Mouse (Mus musculus) myocyte (in vitro differentiated cells): Measurements from ENCODE around the gene Gm5678. TPM values are rescaled to one million over a fixed set of nuclear protein-coding genes. Genes with fewer than 3 reads are reported as not detected.
"Not testable (repeated sequence)": the region's sequence is repeated elsewhere in the genome, so short reads cannot be mapped to it uniquely, and the experiment has no call there.

ENCODE experiments used
- H3K27me3 ChIP-seq: one replicate; pipeline ENCODE4 v1.6.1; 2011; ENCODE audit not compliant: control insufficient read depth, insufficient read depth, insufficient read length
- H3K36me3 ChIP-seq: one replicate; pipeline ENCODE4 v1.6.1; 2011; ENCODE audit not compliant: control insufficient read depth, insufficient read depth
- H3K4me2 ChIP-seq: one replicate; pipeline ENCODE4 v1.6.1; 2011; ENCODE audit warnings: low read depth, control low read depth
- H3K4me3 ChIP-seq: one replicate; pipeline ENCODE4 v1.5.1; 2011; ENCODE audit warnings: mild to moderate bottlenecking, control low read depth, moderate library complexity
- H3K79me2 ChIP-seq: one replicate; pipeline ENCODE4 v1.6.1; 2011; ENCODE audit not compliant: control insufficient read depth, insufficient read depth
- H3ac ChIP-seq: one replicate; pipeline ENCODE4 v1.6.1; 2011; ENCODE audit not compliant: control insufficient read depth, insufficient read length
- CEBPB ChIP-seq: IDR thresholded peaks from 2 replicates; pipeline ENCODE4 v1.6.1; 2011; ENCODE audit warnings: mild to moderate bottlenecking, moderate library complexity; ENCODE audit not compliant: poor library complexity, insufficient read depth, severe bottlenecking
- E2F4 ChIP-seq: IDR thresholded peaks from one replicate; pipeline ENCODE4 v1.6.1; 2011; ENCODE audit warnings: mild to moderate bottlenecking, control low read depth, moderate library complexity; ENCODE audit not compliant: insufficient read depth
- MAX ChIP-seq: IDR thresholded peaks from one replicate; pipeline ENCODE4 v1.6.1; 2011; ENCODE audit warnings: low read depth, mild to moderate bottlenecking, control low read depth
- MYOD1 ChIP-seq, 3 experiments: IDR thresholded peaks; one replicate each; pipeline ENCODE4 v1.6.1; 2011; ENCODE audit warnings: control low read depth in 2 of 3, low read depth in 2 of 3, mild to moderate bottlenecking in 2 of 3, moderate library complexity in 1 of 3; ENCODE audit not compliant: insufficient read length in 2 of 3, control insufficient read depth in 1 of 3
- MYOG ChIP-seq, 3 experiments: IDR thresholded peaks; one replicate each; pipeline ENCODE4 v1.6.1; 2011; ENCODE audit warnings: control low read depth in 2 of 3, low read depth in 2 of 3, mild to moderate bottlenecking in 2 of 3; ENCODE audit not compliant: insufficient read length in 2 of 3, control insufficient read depth in 1 of 3, insufficient read depth in 1 of 3
- POLR2A ChIP-seq: IDR thresholded peaks from one replicate; pipeline ENCODE4 v1.6.1; 2011; ENCODE audit warnings: low read depth, mild to moderate bottlenecking, control low read depth, moderate library complexity; ENCODE audit not compliant: insufficient read length
- POLR2AphosphoS2 ChIP-seq: IDR thresholded peaks from one replicate; pipeline ENCODE4 v1.6.1; 2011; ENCODE audit warnings: low read depth, control low read depth; ENCODE audit not compliant: insufficient read length
- REST ChIP-seq: IDR thresholded peaks from one replicate; pipeline ENCODE4 v1.6.1; 2011; ENCODE audit warnings: mild to moderate bottlenecking, control low read depth, moderate library complexity; ENCODE audit not compliant: insufficient read depth, insufficient read length
- SRF ChIP-seq: IDR thresholded peaks from one replicate; pipeline ENCODE4 v1.6.1; 2011; ENCODE audit warnings: low read depth; ENCODE audit not compliant: control insufficient read depth, insufficient read length
- TCF12 ChIP-seq: IDR thresholded peaks from one replicate; pipeline ENCODE4 v1.6.1; 2011; ENCODE audit warnings: mild to moderate bottlenecking, control low read depth; ENCODE audit not compliant: poor library complexity, insufficient read depth, severe bottlenecking
- TCF3 ChIP-seq: IDR thresholded peaks from one replicate; pipeline ENCODE4 v1.6.1; 2011; ENCODE audit warnings: low read depth, control low read depth; ENCODE audit not compliant: insufficient read length
- USF1 ChIP-seq: IDR thresholded peaks from one replicate; pipeline ENCODE4 v1.6.1; 2011; ENCODE audit warnings: low read depth, mild to moderate bottlenecking, control low read depth, moderate library complexity
- polyA plus RNA-seq: library from polyadenylated mRNA; unstranded; fragments of >200 nt; fragmentation: generic; extraction: Trizol; gene quantifications from one replicate; pipeline ENCODE4 v1.2.1, GENCODE M21; 2012; ENCODE audit warnings: missing spikeins

Gm5678 gene
- polyA plus RNA-seq, 1 experiment: not detected

DNA sequence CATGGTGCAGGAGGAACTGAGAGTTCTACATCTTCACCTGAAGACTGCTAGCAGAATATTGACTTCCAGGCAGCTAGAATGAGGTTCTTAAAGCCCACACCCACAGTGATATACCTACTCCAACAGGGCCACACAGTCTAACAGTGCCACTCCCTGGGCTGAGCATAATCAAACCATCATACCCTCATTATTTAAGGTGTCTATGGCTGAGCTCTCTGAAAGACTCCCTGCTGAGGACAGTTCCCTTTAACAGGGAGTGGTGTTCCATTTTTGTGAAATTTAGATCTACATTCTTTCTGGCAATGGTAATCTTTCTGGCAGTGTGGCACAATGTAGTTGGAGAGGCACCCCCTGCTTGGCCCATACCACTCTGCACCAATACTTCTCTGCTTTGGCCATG is 41.6 kb downstream of the Gm5678 start:
- Histone ChIP-seq H3ac (no peak overlapping the region), H3K4me3 (no peak overlapping the region), H3K4me2 (no peak overlapping the region), H3K27me3 (no peaks in the 10 kb centered on the region), H3K36me3 (no peaks in the 10 kb centered on the region), H3K79me2 (no peaks in the 10 kb centered on the region)
- TF ChIP-seq CEBPB: no peak
- TF ChIP-seq TCF3: no peak
- TF ChIP-seq POLR2A: no peak
- no peak for TF ChIP-seq USF1
- TF ChIP-seq MYOD1 (IDR thresholded peaks at IDR 0.05; ENCODE audit: control insufficient read depth in 1 of 3, insufficient read length in 2 of 3, low read depth in 2 of 3): no peak
- TF ChIP-seq REST: no peak
- no peak for TF ChIP-seq E2F4
- TF ChIP-seq SRF: no peak
- TF ChIP-seq MYOG (IDR thresholded peaks at IDR 0.05; ENCODE audit: control insufficient read depth in 1 of 3, insufficient read depth in 1 of 3, insufficient read length in 2 of 3, low read depth in 2 of 3): no peak
- no peak for TF ChIP-seq POLR2AphosphoS2
- no peak for TF ChIP-seq TCF12
- no peak for TF ChIP-seq MAX

DNA sequence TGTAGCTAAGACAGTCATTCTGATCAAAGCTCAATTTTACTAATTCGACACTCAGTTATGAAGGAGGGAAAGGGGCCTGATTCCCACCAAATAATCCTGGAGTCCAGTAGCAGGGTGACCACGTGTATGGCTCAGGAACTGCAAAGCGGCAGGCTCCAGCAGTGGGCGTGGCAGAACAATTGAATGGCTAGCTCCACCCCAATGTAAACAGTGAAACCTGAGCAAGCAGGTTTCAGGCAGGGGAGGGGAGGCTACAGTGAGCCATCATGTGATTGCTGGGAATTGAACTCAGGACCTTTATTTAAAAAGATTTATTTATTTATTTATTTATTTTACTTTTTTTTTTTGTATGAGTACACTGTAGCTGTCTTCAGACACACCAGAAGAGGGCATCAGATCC is 42.6 kb downstream of the Gm5678 start:
- H3K27me3 ChIP-seq, H3ac ChIP-seq, H3K4me2 ChIP-seq, H3K4me3 ChIP-seq, H3K79me2 ChIP-seq, H3K36me3 ChIP-seq: not testable (repeated sequence)

DNA sequence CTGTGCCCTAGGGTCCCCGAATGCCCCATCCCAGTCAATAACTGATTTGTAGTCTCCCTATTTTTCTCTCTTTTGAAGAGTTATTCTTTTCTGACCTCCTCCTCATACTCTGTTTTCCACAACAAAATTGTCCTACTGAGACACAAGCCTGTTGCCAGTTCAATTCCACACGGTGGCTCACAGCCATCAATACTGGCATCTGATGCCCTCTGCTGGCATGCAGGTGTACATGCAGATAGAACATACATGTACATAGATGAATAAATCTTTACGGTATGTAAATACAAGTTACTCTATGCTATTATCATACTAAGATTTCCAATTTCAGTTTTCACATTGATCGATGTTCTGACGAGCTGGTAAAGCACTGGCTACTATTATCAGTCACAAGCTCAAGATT is 43.2 kb downstream of the Gm5678 start:
- Histone ChIP-seq H3K36me3 (no peaks in the 10 kb centered on the region), H3K27me3 (no peaks in the 10 kb centered on the region)
- TF ChIP-seq CEBPB: no peak
- TF ChIP-seq TCF3: no peak
- no peak for TF ChIP-seq MYOD1 (IDR thresholded peaks at IDR 0.05; ENCODE audit: control insufficient read depth in 1 of 3, insufficient read length in 2 of 3, low read depth in 2 of 3)
- TF ChIP-seq POLR2AphosphoS2: no peak
- TF ChIP-seq MAX: no peak
- no peak for TF ChIP-seq TCF12
- TF ChIP-seq POLR2A: no peak
- no peak for TF ChIP-seq USF1
- no peak for TF ChIP-seq E2F4
- no peak for TF ChIP-seq REST
- TF ChIP-seq SRF: no peak
- no peak for TF ChIP-seq MYOG (IDR thresholded peaks at IDR 0.05; ENCODE audit: control insufficient read depth in 1 of 3, insufficient read depth in 1 of 3, insufficient read length in 2 of 3, low read depth in 2 of 3)

DNA sequence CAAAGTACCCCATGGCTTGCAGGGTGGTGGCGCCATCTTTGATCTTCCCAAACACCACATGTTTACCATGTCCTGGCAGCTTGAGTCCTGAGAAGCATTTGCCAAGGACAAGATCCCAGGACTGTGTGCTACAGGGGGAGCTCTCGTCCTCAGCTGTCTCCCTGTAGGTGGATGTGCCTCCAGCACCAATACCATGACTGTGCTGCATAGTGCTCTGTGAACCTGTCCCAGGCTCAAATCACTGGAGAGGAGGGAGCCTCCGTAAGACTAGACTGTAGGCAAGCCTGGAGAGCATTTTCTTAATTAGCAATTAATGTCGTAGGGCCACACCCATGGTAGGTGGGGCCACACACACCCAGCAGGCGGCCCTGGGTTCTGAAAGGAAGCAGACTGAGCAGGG is 48.5 kb downstream of the Gm5678 start:
- Histone ChIP-seq H3ac (no peak overlapping the region), H3K4me3 (no peak overlapping the region), H3K79me2 (no peaks in the 10 kb centered on the region), H3K36me3 (no peaks in the 10 kb centered on the region), H3K4me2 (no peak overlapping the region), H3K27me3 (peaks cover 5% of the 10 kb centered on the region)
- TF ChIP-seq POLR2AphosphoS2: no peak
- no peak for TF ChIP-seq MYOD1 (IDR thresholded peaks at IDR 0.05; ENCODE audit: control insufficient read depth in 1 of 3, insufficient read length in 2 of 3, low read depth in 2 of 3)
- no peak for TF ChIP-seq USF1
- TF ChIP-seq MYOG (IDR thresholded peaks at IDR 0.05; ENCODE audit: control insufficient read depth in 1 of 3, insufficient read depth in 1 of 3, insufficient read length in 2 of 3, low read depth in 2 of 3): no peak
- no peak for TF ChIP-seq REST
- no peak for TF ChIP-seq TCF3
- TF ChIP-seq SRF: no peak
- TF ChIP-seq TCF12: no peak

More for the DNA sequence above, 43.2 kb downstream of the Gm5678 start:
- Histone ChIP-seq H3K4me2 (no peak overlapping the region), H3K79me2 (no peaks in the 10 kb centered on the region), H3ac (no peak overlapping the region), H3K4me3 (no peak overlapping the region)

DNA sequence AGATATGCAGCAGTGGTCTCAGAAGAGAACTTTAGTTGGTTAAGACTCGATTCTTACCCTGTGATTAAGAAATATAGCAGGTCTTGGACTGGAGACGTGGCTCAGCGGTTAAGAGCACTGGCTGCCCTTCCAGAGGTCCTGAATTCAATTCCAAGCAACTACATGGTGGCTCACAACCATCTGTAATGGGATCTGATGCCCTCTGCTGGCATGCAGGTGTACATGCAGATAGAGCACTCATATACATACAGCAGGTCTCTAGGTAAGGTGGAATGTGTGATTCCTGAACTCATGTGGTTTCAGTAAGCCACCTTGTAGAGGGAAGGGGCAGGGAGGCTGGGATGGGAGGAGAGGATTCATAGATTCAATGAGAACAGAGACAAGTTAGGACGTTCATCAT is 50.3 kb downstream of the Gm5678 start:
- H3K27me3 ChIP-seq: peaks cover 5% of the 10 kb centered on the region
- TF ChIP-seq MYOG (IDR thresholded peaks at IDR 0.05; ENCODE audit: control insufficient read depth in 1 of 3, insufficient read depth in 1 of 3, insufficient read length in 2 of 3, low read depth in 2 of 3) (no peak), POLR2A (no peak), REST (no peak), POLR2AphosphoS2 (no peak), CEBPB (no peak), E2F4 (no peak), SRF (no peak), TCF12 (no peak), MYOD1 (IDR thresholded peaks at IDR 0.05; ENCODE audit: control insufficient read depth in 1 of 3, insufficient read length in 2 of 3, low read depth in 2 of 3) (no peak), MAX (no peak), TCF3 (no peak), USF1 (no peak)
- H3K4me3 ChIP-seq: no peak overlapping the region
- no peak overlapping the region for H3K4me2 ChIP-seq
- H3ac ChIP-seq: no peak overlapping the region
- H3K36me3 ChIP-seq: no peaks in the 10 kb centered on the region
- H3K79me2 ChIP-seq: no peaks in the 10 kb centered on the region
